Mouse (Mus musculus): Measurements from ENCODE around the gene Lrrc74b. TPM values are rescaled to one million over a fixed set of nuclear protein-coding genes. Genes with fewer than 3 reads are reported as not detected.
"Not testable (repeated sequence)": the region's sequence is repeated elsewhere in the genome, so short reads cannot be mapped to it uniquely, and the experiment has no call there.

Lrrc74b gene
- polyA plus RNA-seq, 1 experiment from 2014 or later = not detected

DNA sequence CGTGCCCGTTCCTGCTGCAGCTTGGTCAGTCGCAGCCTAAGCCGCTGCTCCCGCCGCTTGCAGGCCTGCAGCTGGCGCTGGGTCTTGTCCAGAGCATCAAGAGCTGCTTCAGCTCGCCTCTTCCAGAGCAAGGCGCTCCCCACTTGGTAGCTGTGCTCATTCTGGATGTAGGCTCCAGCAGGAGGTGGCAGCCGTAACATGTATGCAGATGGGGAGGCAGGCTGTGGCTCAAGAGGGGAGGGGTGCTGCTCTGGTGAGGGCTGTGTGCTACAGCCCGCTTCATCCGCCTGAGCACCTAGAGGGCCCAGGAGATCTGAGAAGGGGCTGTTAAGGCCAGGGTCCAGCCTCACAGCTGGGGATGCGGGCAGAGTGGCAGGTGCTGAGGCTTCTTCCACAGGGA lies 32.8 kb downstream of the Lrrc74b start:
- Histone ChIP-seq H3K4me3 (ENCODE audit: inconsistent target) (no peak overlapping the region), H3K27ac (no peak overlapping the region), H3K36me3 (ENCODE audit: inconsistent target) (peaks cover 47% of the 10 kb centered on the region), H3K79me2 (ENCODE audit: inconsistent target) (peaks cover 21% of the 10 kb centered on the region)
- 90% methylated on average over 13 of the region's 13 CpGs for WGBS (ENCODE audit: missing documents)

GRCm38 (mm10) chr16:17527606-17528005 lies 33.4 kb downstream of the Lrrc74b start:
- no peak overlapping the region for H3K27ac ChIP-seq
- H3K79me2 ChIP-seq (ENCODE audit: inconsistent target) = peaks cover 21% of the 10 kb centered on the region
- no peak overlapping the region for H3K4me3 ChIP-seq (ENCODE audit: inconsistent target)
- H3K36me3 ChIP-seq (ENCODE audit: inconsistent target) = peaks cover 53% of the 10 kb centered on the region

- WGBS (ENCODE audit: missing documents) = 94% methylated on average over 6 of the region's 6 CpGs
- H3K79me2 ChIP-seq (ENCODE audit: inconsistent target) = peaks cover 21% of the 10 kb centered on the region
- no peak overlapping the region for H3K27ac ChIP-seq
- H3K36me3 ChIP-seq (ENCODE audit: inconsistent target) = peaks cover 67% of the 10 kb centered on the region
- H3K4me3 ChIP-seq (ENCODE audit: inconsistent target) = no peak overlapping the region
Measured at GRCm38 (mm10) chr16:17526223-17526622, 34.8 kb downstream of the Lrrc74b start.

GRCm38 (mm10) chr16:17525524-17525923 lies 35.5 kb downstream of the Lrrc74b start:
- Histone ChIP-seq H3K79me2 (ENCODE audit: inconsistent target) (peaks cover 21% of the 10 kb centered on the region), H3K4me3 (ENCODE audit: inconsistent target) (no peak overlapping the region), H3K36me3 (ENCODE audit: inconsistent target) (peaks cover 74% of the 10 kb centered on the region), H3K27ac (no peak overlapping the region)
- WGBS (ENCODE audit: missing documents) = 85% methylated on average over 3 of the region's 3 CpGs

DNA sequence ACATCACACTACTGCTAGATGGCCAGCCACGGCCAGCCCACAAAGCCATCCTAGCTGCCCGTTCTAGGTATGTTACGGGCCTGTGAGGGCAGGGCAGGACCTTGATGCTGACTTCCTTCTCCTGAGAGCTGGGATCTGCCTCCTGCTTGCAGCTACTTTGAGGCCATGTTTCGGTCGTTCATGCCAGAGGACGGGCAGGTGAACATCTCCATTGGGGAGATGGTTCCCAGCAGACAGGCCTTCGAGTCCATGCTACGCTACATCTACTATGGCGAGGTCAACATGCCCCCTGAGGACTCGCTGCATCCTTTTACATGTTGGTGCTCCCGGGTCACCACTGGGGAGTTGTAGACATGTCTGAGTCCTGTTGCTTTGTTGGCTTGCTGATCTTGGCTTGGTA lies 36.9 kb downstream of the Lrrc74b start:
- Histone ChIP-seq H3K79me2 (ENCODE audit: inconsistent target) (peaks cover 9% of the 10 kb centered on the region), H3K4me3 (ENCODE audit: inconsistent target) (no peak overlapping the region), H3K27ac (no peak overlapping the region), H3K36me3 (ENCODE audit: inconsistent target) (peaks cover 86% of the 10 kb centered on the region)
- WGBS (ENCODE audit: missing documents) = 92% methylated on average over 11 of the region's 11 CpGs

DNA sequence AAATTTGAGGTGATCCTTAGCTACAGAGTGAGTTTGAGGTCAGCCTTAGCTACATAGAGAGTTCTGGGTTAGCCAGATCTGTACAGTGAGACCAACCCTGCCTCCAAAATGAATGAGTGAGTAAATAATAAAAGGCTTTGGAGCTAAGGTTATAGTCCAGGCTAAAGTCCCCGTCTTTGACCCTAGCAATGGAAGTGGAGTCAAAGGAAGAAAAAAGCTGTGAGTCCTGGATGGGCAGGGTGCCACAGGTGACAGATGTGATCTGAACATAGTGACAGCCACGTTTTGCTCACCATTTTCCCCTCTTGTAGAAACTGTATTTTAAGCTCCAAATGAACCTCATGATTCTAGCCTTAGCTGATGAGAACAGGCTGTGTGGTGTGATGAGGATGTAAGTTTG lies 42.1 kb downstream of the Lrrc74b start:
- Histone ChIP-seq H3K79me2 (ENCODE audit: inconsistent target) (no peaks in the 10 kb centered on the region), H3K36me3 (ENCODE audit: inconsistent target) (peaks cover 76% of the 10 kb centered on the region), H3K4me3 (ENCODE audit: inconsistent target) (no peak overlapping the region), H3K27ac (no peak overlapping the region)
- WGBS (ENCODE audit: missing documents) = 91% methylated on average over 2 of the region's 2 CpGs

GRCm38 (mm10) chr16:17511431-17511830 lies 49.6 kb downstream of the Lrrc74b start:
- H3K4me3 ChIP-seq (ENCODE audit: inconsistent target) = no peak overlapping the region
- H3K79me2 ChIP-seq (ENCODE audit: inconsistent target) = no peaks in the 10 kb centered on the region; the same call in 1 of the 2 replicates
- 92% methylated on average over 4 of the region's 4 CpGs for WGBS (ENCODE audit: missing documents)
- peaks cover 31% of the 10 kb centered on the region for H3K36me3 ChIP-seq (ENCODE audit: inconsistent target)
- no peak overlapping the region for H3K27ac ChIP-seq

DNA sequence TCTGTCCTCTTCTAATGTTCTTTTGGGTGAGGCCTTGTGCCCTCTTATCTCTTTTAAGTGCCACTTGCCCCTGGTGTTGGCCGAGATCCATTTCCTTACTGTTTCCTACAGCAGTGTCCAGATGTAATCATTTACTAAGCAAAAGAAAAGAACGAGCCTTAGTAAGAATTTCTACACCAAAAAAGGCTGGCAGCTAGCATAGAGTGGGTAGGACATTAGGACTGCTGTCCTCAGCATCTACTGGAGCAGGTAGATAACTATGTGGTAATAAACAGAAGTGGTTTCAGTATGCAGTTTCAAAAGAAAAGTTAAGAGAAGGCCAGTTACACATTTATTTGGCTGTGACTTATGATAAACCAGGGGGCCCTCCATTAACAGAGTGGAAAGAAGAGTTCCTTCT lies 50.4 kb downstream of the Lrrc74b start:
- no peaks in the 10 kb centered on the region; the same call in 1 of the 2 replicates for H3K79me2 ChIP-seq (ENCODE audit: inconsistent target)
- H3K36me3 ChIP-seq (ENCODE audit: inconsistent target) = peaks cover 24% of the 10 kb centered on the region
- H3K4me3 ChIP-seq (ENCODE audit: inconsistent target) = no peak overlapping the region
- 100% methylated on average over 2 of the region's 2 CpGs for whole genome bisulfite sequencing (ENCODE audit: missing documents)
- no peak overlapping the region for H3K27ac ChIP-seq

DNA sequence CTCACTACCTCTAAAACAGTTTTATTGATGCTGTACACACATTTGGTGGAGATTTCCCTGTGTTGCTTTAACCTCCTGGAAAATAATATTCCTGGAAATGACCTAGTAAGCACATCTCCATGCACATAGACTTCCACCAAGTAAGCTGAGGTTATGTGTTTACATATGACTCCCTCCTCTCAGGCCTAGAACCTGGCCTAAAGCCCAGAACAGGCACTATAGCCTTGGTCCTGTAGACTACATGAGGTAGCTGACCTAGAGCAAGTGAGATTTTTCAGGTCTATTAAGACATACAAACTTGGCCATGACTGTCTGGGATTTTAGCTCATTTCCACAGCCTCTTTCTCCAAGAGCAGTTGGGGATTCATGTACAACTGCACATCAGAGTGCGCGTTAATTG lies 50.9 kb downstream of the Lrrc74b start:
- Histone ChIP-seq H3K27ac (no peak overlapping the region), H3K4me3 (ENCODE audit: inconsistent target) (no peak overlapping the region), H3K36me3 (ENCODE audit: inconsistent target) (peaks cover 21% of the 10 kb centered on the region), H3K79me2 (ENCODE audit: inconsistent target) (no peaks in the 10 kb centered on the region; the same call in 1 of the 2 replicates)
- 96% methylated on average over 2 of the region's 2 CpGs for WGBS (ENCODE audit: missing documents)

GRCm38 (mm10) chr16:17509240-17509597 lies 51.8 kb downstream of the Lrrc74b start:
- H3K4me3 ChIP-seq (ENCODE audit: inconsistent target) = peak overlapping the region; percentile 81
- WGBS (ENCODE audit: missing documents) = 4% methylated on average over 9 of the region's 9 CpGs
- no peaks in the 10 kb centered on the region; the same call in 1 of the 2 replicates for H3K79me2 ChIP-seq (ENCODE audit: inconsistent target)
- peaks cover 21% of the 10 kb centered on the region for H3K36me3 ChIP-seq (ENCODE audit: inconsistent target)
- H3K27ac ChIP-seq = peak overlapping the region; percentile 75; the same call in 1 of the 2 replicates

DNA sequence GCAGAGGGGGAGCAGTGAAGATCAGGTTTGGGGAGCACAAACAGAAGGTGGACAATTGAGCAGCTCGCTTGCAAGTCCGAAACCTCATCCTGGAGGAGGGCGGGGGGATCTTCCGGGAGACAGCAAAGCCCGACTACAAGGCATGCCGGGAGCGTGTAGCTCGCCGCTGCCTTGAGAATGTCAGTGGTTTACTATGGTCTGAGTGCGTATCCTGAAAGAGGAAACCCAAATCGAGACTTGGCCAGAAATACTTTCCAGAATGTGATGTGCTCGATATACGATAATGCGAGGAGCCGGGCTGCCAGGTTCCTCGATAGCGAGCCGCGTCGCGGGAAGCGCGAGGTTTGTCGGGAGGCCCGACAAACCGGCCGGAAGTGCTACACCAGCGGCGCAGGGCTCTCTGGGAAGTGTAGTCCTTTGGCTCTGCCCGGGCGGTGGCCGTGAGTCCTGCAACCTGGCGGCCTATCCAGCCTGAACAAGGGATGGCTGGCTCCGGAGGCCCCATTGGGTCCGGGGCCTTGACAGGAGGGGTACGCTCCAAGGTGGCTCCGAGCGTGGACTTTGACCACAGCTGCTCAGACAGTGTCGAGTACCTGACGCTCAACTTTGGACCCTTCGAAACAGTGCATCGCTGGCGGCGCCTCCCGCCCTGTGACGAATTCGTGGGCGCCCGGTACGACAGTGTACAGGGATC lies 52.4 kb downstream of the Lrrc74b start, which contains the start of gene Lztr1:
Lztr1 (plus strand) TSS at position 143 of the 694 bp plus-strand sequence.
- no peaks in the 10 kb centered on the region; the same call in 1 of the 2 replicates for H3K79me2 ChIP-seq (ENCODE audit: inconsistent target)
- peak within 1 kb of the TSS; percentile 81 for H3K4me3 ChIP-seq (ENCODE audit: inconsistent target)
- H3K27ac ChIP-seq = peak within 1 kb of the TSS; percentile 75
- H3K36me3 ChIP-seq (ENCODE audit: inconsistent target) = peaks cover 19% of the 10 kb centered on the region
- 2% methylated on average over 50 of the region's 50 CpGs for WGBS (ENCODE audit: missing documents)

DNA sequence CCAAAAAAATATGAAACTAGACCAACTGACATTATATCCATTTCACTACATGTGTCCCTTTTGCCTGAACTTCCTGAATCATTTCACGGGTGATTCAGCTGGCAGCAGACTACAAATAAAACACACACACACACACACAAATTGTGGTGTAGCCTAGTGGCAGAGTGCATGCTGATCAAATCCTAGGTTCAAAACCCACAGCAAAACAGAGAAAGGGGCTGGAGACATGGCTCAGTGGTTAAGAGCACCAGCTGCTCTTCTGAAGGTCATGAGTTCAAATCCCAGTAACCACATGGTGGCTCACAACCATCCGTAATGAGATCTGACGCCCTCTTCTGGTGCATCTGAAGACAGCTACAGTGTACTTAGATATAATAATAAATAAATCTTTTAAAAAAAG lies 53.0 kb downstream of the Lrrc74b start:
- 18% methylated on average over 1 of the region's 3 CpGs for WGBS (ENCODE audit: missing documents)
- Histone ChIP-seq H3K27ac (peak overlapping the region; percentile 75), H3K36me3 (ENCODE audit: inconsistent target) (peaks cover 13% of the 10 kb centered on the region; the same call in 1 of the 2 replicates), H3K4me3 (ENCODE audit: inconsistent target) (peak overlapping the region; percentile 81)
- not testable (repeated sequence) for H3K79me2 ChIP-seq (ENCODE audit: inconsistent target)

- Histone ChIP-seq H3K36me3 (ENCODE audit: inconsistent target) (peaks cover 3% of the 10 kb centered on the region; the same call in 1 of the 2 replicates), H3K27ac (no peak overlapping the region), H3K4me3 (ENCODE audit: inconsistent target) (no peak overlapping the region), H3K79me2 (ENCODE audit: inconsistent target) (no peaks in the 10 kb centered on the region; the same call in 1 of the 2 replicates)
- 83% methylated on average over 5 of the region's 5 CpGs for WGBS (ENCODE audit: missing documents)
Measured at GRCm38 (mm10) chr16:17507018-17507552, 54.0 kb downstream of the Lrrc74b start.

GRCm38 (mm10) chr16:17502681-17503080 lies 58.4 kb downstream of the Lrrc74b start:
- no peaks in the 10 kb centered on the region for H3K79me2 ChIP-seq (ENCODE audit: inconsistent target)
- 82% methylated on average over 4 of the region's 4 CpGs for WGBS (ENCODE audit: missing documents)

GRCm38 (mm10) chr16:17499249-17499883 lies 61.7 kb downstream of the Lrrc74b start:
- H3K4me3 ChIP-seq (ENCODE audit: inconsistent target) = no peak overlapping the region
- H3K36me3 ChIP-seq (ENCODE audit: inconsistent target) = no peaks in the 10 kb centered on the region
- H3K79me2 ChIP-seq (ENCODE audit: inconsistent target) = no peaks in the 10 kb centered on the region
- no peak overlapping the region for H3K27ac ChIP-seq
- WGBS (ENCODE audit: missing documents) = 78% methylated on average over 10 of the region's 10 CpGs

More at GRCm38 (mm10) chr16:17502681-17503080, 58.4 kb downstream of the Lrrc74b start:
- no peaks in the 10 kb centered on the region for H3K36me3 ChIP-seq (ENCODE audit: inconsistent target)
- H3K27ac ChIP-seq = no peak overlapping the region
- no peak overlapping the region for H3K4me3 ChIP-seq (ENCODE audit: inconsistent target)
